In the genomic region with DNA sequence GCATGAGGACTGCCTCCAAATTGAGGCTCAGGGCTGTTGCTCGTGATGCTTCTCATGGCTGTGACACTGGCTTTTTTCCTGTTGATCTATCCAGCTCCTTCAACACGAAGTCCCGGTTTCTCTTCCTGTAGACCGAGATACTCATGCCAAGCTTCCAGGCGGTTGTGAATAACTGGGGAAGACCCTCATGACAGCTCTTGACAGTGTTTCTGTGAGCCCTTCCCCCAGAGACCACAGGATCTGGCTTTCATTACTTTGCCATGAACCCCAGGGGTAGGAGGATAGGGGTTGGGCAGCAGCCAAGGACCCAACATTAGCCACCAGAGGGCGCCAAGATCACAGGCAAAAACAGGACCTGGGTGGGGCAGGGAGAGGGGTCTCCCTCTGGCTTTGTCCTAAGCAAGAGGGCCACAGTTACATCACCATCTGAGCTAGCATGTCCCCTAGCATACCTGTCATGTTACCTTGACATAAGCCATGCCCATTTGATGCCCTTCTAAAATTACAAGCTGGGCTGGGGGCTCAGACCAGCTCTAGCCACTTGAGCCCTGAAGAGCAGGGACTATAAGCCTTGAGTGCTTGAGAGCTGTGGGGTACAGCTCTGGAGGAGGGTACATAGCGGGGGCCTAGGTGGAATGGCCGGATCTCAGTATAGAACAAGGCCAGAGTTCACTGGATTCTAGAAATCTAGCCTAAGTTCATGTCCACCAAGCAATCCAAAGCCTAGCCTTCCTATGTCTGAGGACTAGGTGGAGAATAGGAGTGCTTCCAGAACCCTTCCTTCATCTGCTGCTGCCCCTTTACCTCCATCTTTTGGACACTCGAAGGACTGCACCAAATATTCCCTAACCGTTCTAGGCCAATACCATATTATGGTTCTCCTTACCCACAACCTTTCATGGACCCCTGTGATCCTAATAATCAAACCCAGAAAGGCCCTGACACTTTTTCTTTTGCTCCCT, we compare ENCODE assay signal across 8 mouse cellular contexts. TPM values are rescaled to one million over a fixed set of nuclear protein-coding genes. Genes with fewer than 3 reads are reported as not detected.
DNase-seq lines count a peak whose midpoint lies in the region; ATAC-seq lines count a peak whose summit lies in the region.

A gene (minus strand): TSS at position 51 of the 962 bp plus-strand sequence.

- H3K9ac ChIP-seq in limb, embryonic 11.5 days (ENCODE audit: low read length) = no peak within 1 kb of the TSS

- H3K4me3 ChIP-seq in limb, embryonic 11.5 days (ENCODE audit: low read depth, low read length) = no peak within 1 kb of the TSS

- 44% methylated on average over 10 of the region's 10 CpGs for WGBS in limb, embryonic 11.5 days

- no peaks in the 10 kb centered on the region for H3K36me3 ChIP-seq in limb, embryonic 11.5 days (ENCODE audit: control insufficient read depth, insufficient read depth, low read length)

- ATAC-seq in limb, embryonic 11.5 days (ENCODE audit: insufficient number of reproducible peaks, low FRiP score, low TSS enrichment, low read depth) = peak; percentile 60; the same call in 1 of the 2 replicates

- H3K27ac ChIP-seq in limb, embryonic 11.5 days (replicated peaks; ENCODE audit: low read depth, low read length) = no peak within 1 kb of the TSS

- H3K4me1 ChIP-seq in limb, embryonic 11.5 days (ENCODE audit: control insufficient read depth, insufficient read depth, low read length) = no peaks in the 10 kb centered on the region

- DNase-seq in ovary, postnatal 10 days (ENCODE audit: low spot score) = peak; percentile 69
- DNase-seq in ovary, adult 18-20 months (ENCODE audit: low spot score) = no peak
- DNase-seq in adrenal gland, postnatal 36 days = peak; percentile 76 to 78
- peak; percentile 77 for DNase-seq in forelimb bud, embryonic 11.5 days (ENCODE audit: low read depth, low spot score)
- DNase-seq in induced T-regulatory cell, adult 2 months (ENCODE audit: low read depth) = peak; percentile 60
- DNase-seq in limb, embryonic 11.5 days (ENCODE audit: low spot score) = peak; percentile 89
- DNase-seq in ovary, postnatal 36 days (ENCODE audit: low spot score) = peak; percentile 67
- DNase-seq in yolk sac, embryonic 10.5 days (ENCODE audit: low spot score) = peak; percentile 33

- no peak within 1 kb of the TSS for H3K4me2 ChIP-seq in limb, embryonic 11.5 days (ENCODE audit: low read depth, severe bottlenecking)

- H3K9me3 ChIP-seq in limb, embryonic 11.5 days (ENCODE audit: control insufficient read depth, low read length) = no peaks in the 10 kb centered on the region

- H3K27me3 ChIP-seq in limb, embryonic 11.5 days (ENCODE audit: control insufficient read depth, insufficient read depth, low read length) = no peaks in the 10 kb centered on the region

RNA-seq across cellular contexts. Expression of the gene that starts here (rescaled TPM):
- total RNA-seq in adrenal gland, postnatal 36 days (2021) = under 1 TPM in 1 of 2 experiments, not detected in 1; 0.43 TPM
- polyA plus RNA-seq in limb, embryonic 11.5 days (2014; fragmentation: Nextera tagmentation; extraction: Ambion mirVana) = 2.4 and 2.9 TPM in 2 replicates

Comparison
In these comparisons a context has a peak if more than half of its experiments do, and no peak if none do; other contexts are left out.
1. Peak in DNase-seq in adrenal gland, postnatal 36 days; RNA of the gene not detected or under 1 TPM.